Mouse (Mus musculus): ENCODE results near the gene St3gal3. TPM values are rescaled to one million over a fixed set of nuclear protein-coding genes. Genes with fewer than 3 reads are reported as not detected.

Gene St3gal3
- polyA plus RNA-seq, 1 experiment from 2014 or later: 13.2 TPM

- ATAC-seq: no peak
- Histone ChIP-seq H3K27ac (ENCODE audit: low read length) (no peak overlapping the region), H3K9me3 (replicated peaks; ENCODE audit: control insufficient read depth, low read length, poor library complexity, severe bottlenecking) (no peaks in the 10 kb centered on the region), H3K36me3 (ENCODE audit: control insufficient read depth, insufficient read depth, low read length) (no peaks in the 10 kb centered on the region), H3K4me3 (ENCODE audit: low read depth, low read length) (no peak overlapping the region), H3K4me1 (ENCODE audit: control insufficient read depth, insufficient read depth, low read length) (no peaks in the 10 kb centered on the region), H3K4me2 (ENCODE audit: low read length) (no peak overlapping the region), H3K9ac (ENCODE audit: low read depth, low read length) (no peak overlapping the region), H3K27me3 (ENCODE audit: control insufficient read depth, insufficient read depth, low read depth, low read length) (no peaks in the 10 kb centered on the region)
- WGBS: 82% methylated on average over 9 of the region's 9 CpGs
Observed at GRCm38 (mm10) chr4:117977371-117977770, 157.3 kb downstream of the St3gal3 start.

GRCm38 (mm10) chr4:117975820-117976219 lies 158.9 kb downstream of the St3gal3 start:
- Histone ChIP-seq H3K9ac (ENCODE audit: low read depth, low read length) (no peak overlapping the region), H3K27ac (ENCODE audit: low read length) (no peak overlapping the region), H3K4me3 (ENCODE audit: low read depth, low read length) (no peak overlapping the region), H3K27me3 (ENCODE audit: control insufficient read depth, insufficient read depth, low read depth, low read length) (no peaks in the 10 kb centered on the region), H3K36me3 (ENCODE audit: control insufficient read depth, insufficient read depth, low read length) (no peaks in the 10 kb centered on the region), H3K4me2 (ENCODE audit: low read length) (no peak overlapping the region), H3K9me3 (replicated peaks; ENCODE audit: control insufficient read depth, low read length, poor library complexity, severe bottlenecking) (no peaks in the 10 kb centered on the region), H3K4me1 (ENCODE audit: control insufficient read depth, insufficient read depth, low read length) (no peaks in the 10 kb centered on the region)
- ATAC-seq: no peak
- WGBS: 89% methylated on average over 1 of the region's 1 CpGs

GRCm38 (mm10) chr4:117974719-117975118 lies 160.0 kb downstream of the St3gal3 start:
- H3K4me2 ChIP-seq (ENCODE audit: low read length): no peak overlapping the region
- no peak overlapping the region for H3K4me3 ChIP-seq (ENCODE audit: low read depth, low read length)
- H3K27me3 ChIP-seq (ENCODE audit: control insufficient read depth, insufficient read depth, low read depth, low read length): no peaks in the 10 kb centered on the region
- no peak for ATAC-seq
- H3K36me3 ChIP-seq (ENCODE audit: control insufficient read depth, insufficient read depth, low read length): no peaks in the 10 kb centered on the region
- H3K9ac ChIP-seq (ENCODE audit: low read depth, low read length): no peak overlapping the region
- no peaks in the 10 kb centered on the region for H3K9me3 ChIP-seq (replicated peaks; ENCODE audit: control insufficient read depth, low read length, poor library complexity, severe bottlenecking)
- no peaks in the 10 kb centered on the region for H3K4me1 ChIP-seq (ENCODE audit: control insufficient read depth, insufficient read depth, low read length)
- H3K27ac ChIP-seq (ENCODE audit: low read length): no peak overlapping the region
- 78% methylated on average over 5 of the region's 5 CpGs for WGBS

GRCm38 (mm10) chr4:117972999-117973398 lies 161.7 kb downstream of the St3gal3 start:
- no peaks in the 10 kb centered on the region for H3K36me3 ChIP-seq (ENCODE audit: control insufficient read depth, insufficient read depth, low read length)
- no peak overlapping the region for H3K9ac ChIP-seq (ENCODE audit: low read depth, low read length)
- H3K9me3 ChIP-seq (replicated peaks; ENCODE audit: control insufficient read depth, low read length, poor library complexity, severe bottlenecking): no peaks in the 10 kb centered on the region
- no peak overlapping the region for H3K4me2 ChIP-seq (ENCODE audit: low read length)
- H3K27me3 ChIP-seq (ENCODE audit: control insufficient read depth, insufficient read depth, low read depth, low read length): no peaks in the 10 kb centered on the region
- 61% methylated on average over 10 of the region's 10 CpGs for WGBS
- ATAC-seq: no peak
- no peaks in the 10 kb centered on the region for H3K4me1 ChIP-seq (ENCODE audit: control insufficient read depth, insufficient read depth, low read length)
- H3K4me3 ChIP-seq (ENCODE audit: low read depth, low read length): no peak overlapping the region
- H3K27ac ChIP-seq (ENCODE audit: low read length): no peak overlapping the region

GRCm38 (mm10) chr4:117964346-117965025 lies 170.2 kb downstream of the St3gal3 start:
- WGBS: 85% methylated on average over 14 of the region's 14 CpGs
- no peaks in the 10 kb centered on the region for H3K4me1 ChIP-seq (ENCODE audit: control insufficient read depth, insufficient read depth, low read length)
- no peak overlapping the region for H3K27ac ChIP-seq (ENCODE audit: low read length)
- no peaks in the 10 kb centered on the region for H3K9me3 ChIP-seq (replicated peaks; ENCODE audit: control insufficient read depth, low read length, poor library complexity, severe bottlenecking)
- no peaks in the 10 kb centered on the region for H3K27me3 ChIP-seq (ENCODE audit: control insufficient read depth, insufficient read depth, low read depth, low read length)
- no peak overlapping the region for H3K4me3 ChIP-seq (ENCODE audit: low read depth, low read length)
- ATAC-seq: no peak
- no peaks in the 10 kb centered on the region for H3K36me3 ChIP-seq (ENCODE audit: control insufficient read depth, insufficient read depth, low read length)
- no peak overlapping the region for H3K9ac ChIP-seq (ENCODE audit: low read depth, low read length)
- H3K4me2 ChIP-seq (ENCODE audit: low read length): no peak overlapping the region

GRCm38 (mm10) chr4:117957492-117957891 lies 177.2 kb downstream of the St3gal3 start:
- no peak for ATAC-seq
- Histone ChIP-seq H3K27ac (ENCODE audit: low read length) (no peak overlapping the region), H3K27me3 (ENCODE audit: control insufficient read depth, insufficient read depth, low read depth, low read length) (no peaks in the 10 kb centered on the region), H3K9ac (ENCODE audit: low read depth, low read length) (no peak overlapping the region), H3K4me2 (ENCODE audit: low read length) (no peak overlapping the region), H3K4me1 (ENCODE audit: control insufficient read depth, insufficient read depth, low read length) (no peaks in the 10 kb centered on the region), H3K36me3 (ENCODE audit: control insufficient read depth, insufficient read depth, low read length) (peaks cover 4% of the 10 kb centered on the region; the same call in 1 of the 2 replicates), H3K9me3 (replicated peaks; ENCODE audit: control insufficient read depth, low read length, poor library complexity, severe bottlenecking) (no peaks in the 10 kb centered on the region), H3K4me3 (ENCODE audit: low read depth, low read length) (no peak overlapping the region)
- 80% methylated on average over 4 of the region's 4 CpGs for WGBS

GRCm38 (mm10) chr4:117947493-117947892 lies 187.2 kb downstream of the St3gal3 start:
- no peaks in the 10 kb centered on the region for H3K9me3 ChIP-seq (replicated peaks; ENCODE audit: control insufficient read depth, low read length, poor library complexity, severe bottlenecking)
- WGBS: 67% methylated on average over 7 of the region's 7 CpGs
- H3K27me3 ChIP-seq (ENCODE audit: control insufficient read depth, insufficient read depth, low read depth, low read length): no peaks in the 10 kb centered on the region
- H3K4me2 ChIP-seq (ENCODE audit: low read length): no peak overlapping the region
- H3K4me3 ChIP-seq (ENCODE audit: low read depth, low read length): no peak overlapping the region
- no peak overlapping the region for H3K27ac ChIP-seq (ENCODE audit: low read length)
- H3K36me3 ChIP-seq (ENCODE audit: control insufficient read depth, insufficient read depth, low read length): 0 out of 2 replicates have a peak, but pooled peaks cover under 1% of the 10 kb centered on the region
- ATAC-seq: no peak
- H3K4me1 ChIP-seq (ENCODE audit: control insufficient read depth, insufficient read depth, low read length): no peaks in the 10 kb centered on the region
- H3K9ac ChIP-seq (ENCODE audit: low read depth, low read length): no peak overlapping the region

GRCm38 (mm10) chr4:117946639-117947305 lies 187.9 kb downstream of the St3gal3 start:
- Histone ChIP-seq H3K4me3 (ENCODE audit: low read depth, low read length) (no peak overlapping the region), H3K27ac (ENCODE audit: low read length) (no peak overlapping the region)

GRCm38 (mm10) chr4:117943317-117943716 lies 191.4 kb downstream of the St3gal3 start:
- WGBS: 29% methylated on average over 5 of the region's 5 CpGs
- H3K27ac ChIP-seq (ENCODE audit: low read length): no peak overlapping the region
- no peaks in the 10 kb centered on the region for H3K9me3 ChIP-seq (replicated peaks; ENCODE audit: control insufficient read depth, low read length, poor library complexity, severe bottlenecking)
- no peaks in the 10 kb centered on the region for H3K27me3 ChIP-seq (ENCODE audit: control insufficient read depth, insufficient read depth, low read depth, low read length)
- ATAC-seq: peak; percentile 58; the same call in 1 of the 2 replicates
- H3K4me1 ChIP-seq (ENCODE audit: control insufficient read depth, insufficient read depth, low read length): no peaks in the 10 kb centered on the region
- H3K4me2 ChIP-seq (ENCODE audit: low read length): no peak overlapping the region
- no peak overlapping the region for H3K4me3 ChIP-seq (ENCODE audit: low read depth, low read length)
- no peak overlapping the region for H3K9ac ChIP-seq (ENCODE audit: low read depth, low read length)
- H3K36me3 ChIP-seq (ENCODE audit: control insufficient read depth, insufficient read depth, low read length): no peaks in the 10 kb centered on the region

More at GRCm38 (mm10) chr4:117946639-117947305, 187.9 kb downstream of the St3gal3 start:
- no peaks in the 10 kb centered on the region for H3K36me3 ChIP-seq (ENCODE audit: control insufficient read depth, insufficient read depth, low read length)
- no peaks in the 10 kb centered on the region for H3K9me3 ChIP-seq (replicated peaks; ENCODE audit: control insufficient read depth, low read length, poor library complexity, severe bottlenecking)
- ATAC-seq: no peak
- H3K4me1 ChIP-seq (ENCODE audit: control insufficient read depth, insufficient read depth, low read length): no peaks in the 10 kb centered on the region
- no peak overlapping the region for H3K9ac ChIP-seq (ENCODE audit: low read depth, low read length)
- H3K27me3 ChIP-seq (ENCODE audit: control insufficient read depth, insufficient read depth, low read depth, low read length): no peaks in the 10 kb centered on the region
- WGBS: 88% methylated on average over 11 of the region's 11 CpGs
- no peak overlapping the region for H3K4me2 ChIP-seq (ENCODE audit: low read length)
